Mouse (Mus musculus) forebrain, embryonic 12.5 days (tissue): ENCODE results near the gene Plxna4. TPM values are rescaled to one million over a fixed set of nuclear protein-coding genes. Genes with fewer than 3 reads are reported as not detected.

ENCODE experiments used
- ATAC-seq: fragments of 200-750 bp; cut with Nextera tagmentation; 2 replicates; pipeline ENCODE4 v1.8.0; 2017; ENCODE audit warnings: moderate TSS enrichment; ENCODE audit not compliant: low FRiP score
- H3K27ac ChIP-seq: fragments of 300-500 bp; sonication (generic); 2 replicates; pipeline ENCODE4 v1.5.1; 2016; ENCODE audit warnings: mild to moderate bottlenecking
- H3K27me3 ChIP-seq: fragments of 300-500 bp; sonication (generic); 2 replicates; pipeline ENCODE4 v1.6.1; 2016; ENCODE audit warnings: mild to moderate bottlenecking
- H3K36me3 ChIP-seq: fragments of 300-500 bp; sonication (generic); replicated peaks from 2 replicates; pipeline ENCODE4 v1.6.1; 2016; ENCODE audit warnings: mild to moderate bottlenecking
- H3K4me1 ChIP-seq: fragments of 300-500 bp; sonication (generic); 2 replicates; pipeline ENCODE4 v1.6.1; 2016
- H3K4me2 ChIP-seq: fragments of 300-500 bp; sonication (generic); 2 replicates; pipeline ENCODE4 v1.6.1; 2016; ENCODE audit warnings: mild to moderate bottlenecking, moderate library complexity
- H3K4me3 ChIP-seq: fragments of 300-500 bp; sonication (generic); replicated peaks from 2 replicates; pipeline ENCODE4 v1.5.1; 2016; ENCODE audit warnings: mild to moderate bottlenecking
- H3K9ac ChIP-seq: fragments of 300-500 bp; sonication (generic); 2 replicates; pipeline ENCODE4 v1.6.1; 2016; ENCODE audit warnings: mild to moderate bottlenecking
- H3K9me3 ChIP-seq: fragments of 300-500 bp; sonication (generic); 2 replicates; pipeline ENCODE4 v1.6.1; 2016
- WGBS: fragments of 180-500 bp; shearing (Covaris S2); methylation state at CpG from one replicate; pipeline ENCODE4 v1.1.7; 2016; 5-methylcytosine and 5-hydroxymethylcytosine counted together
- polyA plus RNA-seq: library from polyadenylated mRNA; unstranded; fragments of >200 nt; fragmentation: Nextera tagmentation; extraction: Ambion mirVana; gene quantifications from 2 replicates; pipeline ENCODE4 v1.2.1, GENCODE M21; 2016

The Plxna4 gene
- polyA plus RNA-seq, 1 experiment from 2014 or later, result 9.2 TPM

DNA sequence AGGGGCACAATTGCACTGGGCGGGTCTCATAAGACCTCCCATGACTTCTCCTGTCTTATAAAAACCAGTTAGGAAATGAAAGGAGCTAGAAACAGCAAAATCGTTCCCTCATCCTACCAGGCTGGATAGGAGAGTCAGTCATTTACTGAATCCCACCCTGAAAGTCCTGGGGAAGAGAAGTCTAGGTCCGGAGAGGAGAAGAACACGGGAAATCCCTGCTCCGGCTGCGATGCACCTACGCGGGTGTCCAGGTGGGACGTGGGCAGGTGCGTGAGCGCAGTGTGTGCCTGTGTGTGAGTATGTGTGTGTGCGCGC lies 1.2 kb downstream of the Plxna4 start:
- no peak for ATAC-seq
- Histone ChIP-seq H3K4me1 (peaks cover 43% of the 10 kb centered on the region), H3K4me3 (peak overlapping the region; percentile 90), H3K27ac (peak overlapping the region; percentile 84), H3K4me2 (peak overlapping the region; percentile 96), H3K9ac (peak overlapping the region; percentile 86), H3K9me3 (no peaks in the 10 kb centered on the region), H3K27me3 (peaks cover 78% of the 10 kb centered on the region), H3K36me3 (no peaks in the 10 kb centered on the region)
- 3% methylated on average over 13 of the region's 13 CpGs for WGBS

DNA sequence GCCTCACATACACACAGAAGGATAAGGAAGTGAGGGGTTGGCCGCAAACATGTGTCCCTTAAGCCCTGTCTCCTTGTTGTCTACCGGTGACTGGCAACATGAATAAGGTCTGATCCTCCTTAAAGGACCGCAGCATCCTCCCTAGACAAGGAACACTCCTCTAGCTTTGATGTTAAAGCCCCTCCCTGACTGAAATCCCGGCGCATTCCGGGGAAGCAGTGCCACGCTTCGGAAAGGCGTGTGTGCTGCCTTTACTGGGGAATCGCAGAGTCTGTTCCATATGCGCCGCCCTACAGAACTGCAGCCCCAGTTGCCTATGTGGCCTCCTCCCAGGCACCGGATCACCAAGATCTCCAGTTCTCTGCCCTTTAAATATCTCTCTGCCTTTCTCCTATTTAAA lies 1.6 kb downstream of the Plxna4 start:
- peak overlapping the region; percentile 96 for H3K4me2 ChIP-seq
- peak overlapping the region; percentile 84; the same call in 1 of the 2 replicates for H3K27ac ChIP-seq
- H3K4me3 ChIP-seq, result peak overlapping the region; percentile 90
- H3K9me3 ChIP-seq, result no peaks in the 10 kb centered on the region
- no peak for ATAC-seq
- H3K9ac ChIP-seq, result peak overlapping the region; percentile 86; the same call in 1 of the 2 replicates
- peaks cover 43% of the 10 kb centered on the region for H3K4me1 ChIP-seq
- H3K27me3 ChIP-seq, result peaks cover 80% of the 10 kb centered on the region
- WGBS, result 1% methylated on average over 13 of the region's 13 CpGs
- no peaks in the 10 kb centered on the region for H3K36me3 ChIP-seq

- no peaks in the 10 kb centered on the region for H3K9me3 ChIP-seq
- peak overlapping the region; percentile 90 for H3K4me3 ChIP-seq
- no peak for ATAC-seq
- WGBS, result 33% methylated on average over 3 of the region's 3 CpGs
- peaks cover 43% of the 10 kb centered on the region for H3K4me1 ChIP-seq
- no peaks in the 10 kb centered on the region for H3K36me3 ChIP-seq
- peak overlapping the region; percentile 96 for H3K4me2 ChIP-seq
- peaks cover 70% of the 10 kb centered on the region for H3K27me3 ChIP-seq
- H3K9ac ChIP-seq, result peak overlapping the region; percentile 17; the same call in 1 of the 2 replicates
- no peak overlapping the region for H3K27ac ChIP-seq
Observed at GRCm38 (mm10) chr6:32585211-32585610, 2.8 kb downstream of the Plxna4 start.

DNA sequence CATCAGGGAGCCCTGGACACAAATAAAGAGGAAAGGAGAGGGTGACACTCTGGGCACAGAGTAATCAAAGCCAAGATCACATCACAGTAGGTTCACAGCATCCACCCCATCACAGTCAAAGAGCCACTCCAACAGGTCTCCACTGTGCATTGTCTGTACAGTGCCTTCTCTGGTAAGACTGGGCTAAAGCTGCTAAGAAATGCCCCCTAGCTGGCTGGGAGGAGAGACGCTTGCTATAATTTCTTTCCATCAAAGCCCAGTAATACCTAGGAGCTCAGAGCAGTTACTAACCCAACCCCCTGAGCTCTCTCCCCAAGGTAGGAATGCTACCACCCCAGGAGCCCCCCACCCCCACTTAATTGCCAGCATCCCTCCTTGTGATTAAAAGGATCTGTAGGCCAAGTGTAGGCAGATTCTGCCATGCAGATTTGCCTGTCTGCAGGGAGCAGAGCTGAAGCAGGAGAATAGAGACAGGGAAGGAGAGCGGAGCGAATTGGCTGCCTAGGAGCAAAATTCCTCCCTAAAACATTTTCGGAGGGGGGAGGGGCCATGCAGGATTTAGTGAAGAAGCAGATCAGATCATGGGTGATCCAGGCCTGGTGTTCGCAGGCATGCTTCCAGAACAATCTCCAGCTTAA lies 3.6 kb downstream of the Plxna4 start:
- no peaks in the 10 kb centered on the region for H3K36me3 ChIP-seq
- H3K4me3 ChIP-seq, result peak overlapping the region; percentile 90
- H3K27ac ChIP-seq, result peak overlapping the region; percentile 31; the same call in 1 of the 2 replicates
- peaks cover 61% of the 10 kb centered on the region for H3K27me3 ChIP-seq
- H3K4me1 ChIP-seq, result peaks cover 43% of the 10 kb centered on the region
- H3K4me2 ChIP-seq, result peak overlapping the region; percentile 96
- ATAC-seq, result no peak
- no peak overlapping the region for H3K9ac ChIP-seq
- no peaks in the 10 kb centered on the region for H3K9me3 ChIP-seq
- WGBS, result 14% methylated on average over 5 of the region's 5 CpGs

DNA sequence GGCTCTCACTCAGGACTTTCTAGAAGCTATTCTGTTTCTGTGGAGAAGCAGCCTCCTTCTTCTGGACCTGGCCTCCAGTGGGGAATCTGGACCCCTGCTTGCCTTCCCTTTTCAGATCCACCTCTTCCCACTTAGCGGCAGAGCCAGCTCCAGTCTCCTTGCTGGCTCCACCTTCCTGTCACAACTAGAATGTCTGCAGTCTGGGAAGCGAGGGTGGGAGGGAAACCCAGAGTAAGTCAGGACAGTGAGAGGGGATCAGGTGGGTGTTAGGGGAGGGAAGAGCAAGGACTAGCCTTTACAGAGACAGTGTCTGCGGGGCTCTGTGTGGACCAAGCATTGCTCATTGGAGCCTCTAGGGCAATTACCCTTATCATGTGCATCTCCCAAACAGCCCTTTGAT lies 4.4 kb downstream of the Plxna4 start:
- Histone ChIP-seq H3K27ac (no peak overlapping the region), H3K36me3 (no peaks in the 10 kb centered on the region), H3K27me3 (peaks cover 53% of the 10 kb centered on the region), H3K9ac (no peak overlapping the region), H3K9me3 (no peaks in the 10 kb centered on the region), H3K4me2 (peak overlapping the region; percentile 96), H3K4me3 (peak overlapping the region; percentile 10), H3K4me1 (peaks cover 43% of the 10 kb centered on the region)
- no peak for ATAC-seq
- WGBS, result 9% methylated on average over 3 of the region's 3 CpGs

- Histone ChIP-seq H3K9ac (no peak overlapping the region), H3K4me1 (0 out of 2 replicates have a peak, but pooled peaks cover 2% of the 10 kb centered on the region), H3K36me3 (no peaks in the 10 kb centered on the region), H3K4me2 (no peak overlapping the region), H3K9me3 (no peaks in the 10 kb centered on the region), H3K27me3 (no peaks in the 10 kb centered on the region), H3K4me3 (no peak overlapping the region), H3K27ac (no peak overlapping the region)
- no peak for ATAC-seq
- 87% methylated on average over 5 of the region's 5 CpGs for WGBS
Observed at GRCm38 (mm10) chr6:32571485-32571884, 16.5 kb downstream of the Plxna4 start.

DNA sequence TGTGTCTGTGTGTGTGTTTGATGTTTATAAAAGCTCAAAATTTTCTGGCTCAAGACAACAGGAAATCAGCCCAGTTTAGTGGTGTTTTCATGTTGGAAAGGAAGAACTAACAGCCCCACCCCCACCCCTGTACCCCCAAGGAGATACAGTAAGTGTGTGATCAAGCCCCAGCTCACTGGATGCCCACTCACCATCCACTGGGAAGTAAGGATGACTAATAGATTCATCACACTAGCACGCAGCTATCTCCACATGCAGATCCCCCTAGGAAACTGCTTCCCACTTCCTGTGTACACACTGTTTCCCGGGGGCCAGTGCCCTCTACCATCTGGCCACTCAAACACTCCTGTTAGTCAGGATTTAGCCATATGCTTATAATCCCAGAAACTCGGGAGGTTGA lies 17.5 kb downstream of the Plxna4 start:
- no peaks in the 10 kb centered on the region for H3K9me3 ChIP-seq
- WGBS, result 65% methylated on average over 3 of the region's 3 CpGs

DNA sequence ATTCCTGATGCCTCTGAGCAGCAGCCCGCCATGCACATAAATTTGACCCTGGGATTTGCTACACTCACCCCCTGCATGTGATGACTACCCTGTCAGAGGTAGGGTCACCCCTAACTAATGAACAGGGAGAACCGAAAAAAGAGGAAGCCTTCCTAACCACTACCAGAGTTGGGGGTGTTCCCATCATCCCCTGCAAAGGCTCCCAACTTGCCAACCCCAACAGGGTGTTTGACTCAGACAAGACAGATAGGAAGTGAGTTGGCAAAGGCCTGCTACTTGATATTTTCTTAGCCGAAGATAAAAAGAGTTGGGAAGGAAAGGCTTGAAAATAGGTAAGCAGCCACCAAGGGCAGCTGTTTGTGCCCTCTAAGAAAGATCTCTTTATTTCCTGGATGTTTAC lies 18.1 kb downstream of the Plxna4 start:
- Histone ChIP-seq H3K4me1 (0 out of 2 replicates have a peak, but pooled peaks cover 2% of the 10 kb centered on the region), H3K9me3 (no peaks in the 10 kb centered on the region), H3K36me3 (no peaks in the 10 kb centered on the region), H3K4me2 (no peak overlapping the region), H3K9ac (no peak overlapping the region), H3K27ac (no peak overlapping the region), H3K4me3 (no peak overlapping the region), H3K27me3 (no peaks in the 10 kb centered on the region)
- 80% methylated on average over 3 of the region's 3 CpGs for WGBS
- no peak for ATAC-seq

More for the DNA sequence above, 17.5 kb downstream of the Plxna4 start:
- ATAC-seq, result no peak
- Histone ChIP-seq H3K27ac (no peak overlapping the region), H3K4me3 (no peak overlapping the region), H3K4me1 (0 out of 2 replicates have a peak, but pooled peaks cover 2% of the 10 kb centered on the region), H3K36me3 (no peaks in the 10 kb centered on the region), H3K4me2 (no peak overlapping the region), H3K9ac (no peak overlapping the region), H3K27me3 (no peaks in the 10 kb centered on the region)

DNA sequence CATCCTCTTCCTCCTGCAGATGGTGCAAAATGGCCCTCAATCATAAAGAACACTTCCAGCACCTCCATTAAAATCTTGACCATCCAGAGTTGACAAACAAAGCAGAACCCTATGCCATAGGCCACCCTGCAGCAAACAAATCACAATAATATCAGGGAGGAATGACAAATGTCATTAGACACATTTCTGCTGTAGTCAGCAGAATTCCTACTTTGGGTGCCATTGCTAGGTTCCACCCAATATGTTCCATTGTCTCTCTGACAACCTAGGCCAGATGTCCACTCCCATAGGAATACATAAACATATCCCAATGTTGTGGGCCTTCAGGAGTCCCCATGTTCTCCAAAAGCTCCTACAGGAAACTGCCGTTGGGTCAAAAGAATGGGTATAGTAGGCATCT lies 41.1 kb downstream of the Plxna4 start:
- no peaks in the 10 kb centered on the region for H3K27me3 ChIP-seq
- H3K4me2 ChIP-seq, result no peak overlapping the region
- no peaks in the 10 kb centered on the region for H3K4me1 ChIP-seq
- no peak overlapping the region for H3K9ac ChIP-seq
- no peaks in the 10 kb centered on the region for H3K9me3 ChIP-seq
- no peaks in the 10 kb centered on the region for H3K36me3 ChIP-seq
- H3K4me3 ChIP-seq, result no peak overlapping the region
- no peak overlapping the region for H3K27ac ChIP-seq
- WGBS, result 84% methylated on average over 1 of the region's 1 CpGs
- no peak for ATAC-seq

- Histone ChIP-seq H3K36me3 (no peaks in the 10 kb centered on the region), H3K27ac (no peak overlapping the region), H3K4me3 (no peak overlapping the region), H3K27me3 (no peaks in the 10 kb centered on the region), H3K4me1 (no peaks in the 10 kb centered on the region), H3K9ac (no peak overlapping the region), H3K9me3 (no peaks in the 10 kb centered on the region), H3K4me2 (no peak overlapping the region)
- ATAC-seq, result no peak
- WGBS, result 88% methylated on average over 3 of the region's 3 CpGs
Observed at GRCm38 (mm10) chr6:32544021-32544420, 44.0 kb downstream of the Plxna4 start.

- Histone ChIP-seq H3K4me1 (no peaks in the 10 kb centered on the region), H3K4me2 (no peak overlapping the region), H3K36me3 (no peaks in the 10 kb centered on the region), H3K9ac (no peak overlapping the region), H3K27me3 (no peaks in the 10 kb centered on the region), H3K4me3 (no peak overlapping the region), H3K9me3 (no peaks in the 10 kb centered on the region), H3K27ac (no peak overlapping the region)
- WGBS, result 91% methylated on average over 4 of the region's 4 CpGs
- no peak for ATAC-seq
Observed at GRCm38 (mm10) chr6:32540155-32540554, 47.8 kb downstream of the Plxna4 start.

GRCm38 (mm10) chr6:32533962-32534740 lies 53.8 kb downstream of the Plxna4 start:
- Histone ChIP-seq H3K36me3 (no peaks in the 10 kb centered on the region), H3K27ac (no peak overlapping the region), H3K27me3 (no peaks in the 10 kb centered on the region), H3K9ac (no peak overlapping the region), H3K4me3 (no peak overlapping the region), H3K9me3 (no peaks in the 10 kb centered on the region), H3K4me2 (no peak overlapping the region), H3K4me1 (no peaks in the 10 kb centered on the region)
- WGBS, result 81% methylated on average over 3 of the region's 3 CpGs
- no peak for ATAC-seq
